Mouse (Mus musculus): ENCODE results near the gene Iqcf3. TPM values are rescaled to one million over a fixed set of nuclear protein-coding genes. Genes with fewer than 3 reads are reported as not detected.

The Iqcf3 gene
- polyA plus RNA-seq, 1 experiment from 2014 or later: not detected

DNA sequence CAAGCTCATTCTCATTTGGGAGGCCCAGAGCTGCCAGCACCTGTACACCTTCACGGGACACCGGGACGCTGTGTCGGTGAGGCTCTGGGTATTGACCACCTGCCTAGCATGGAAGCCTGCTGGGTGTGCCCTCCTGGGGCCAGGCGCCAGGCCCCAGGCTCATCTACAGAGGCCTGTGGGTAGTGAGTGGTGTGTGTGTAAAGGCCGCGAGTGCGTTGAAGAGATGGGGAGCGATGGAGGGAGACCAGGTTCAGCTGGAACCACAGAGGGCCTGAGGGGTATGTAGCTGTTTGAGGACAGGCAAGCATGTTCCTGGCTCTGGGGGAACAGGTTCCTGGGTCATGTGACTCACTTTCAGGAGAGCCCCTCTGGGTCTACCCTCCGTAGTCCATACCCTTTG, 78.3 kb downstream of the Iqcf3 start:
- H3K4me2 ChIP-seq (ENCODE audit: low read length): no peak overlapping the region
- ATAC-seq (ENCODE audit: insufficient number of reproducible peaks, insufficient read depth, low FRiP score, low read depth): no peak
- H3K27ac ChIP-seq (replicated peaks in 1 of 2; ENCODE audit: control insufficient read depth in 1 of 2, insufficient read depth in 1 of 2, low read depth in 2 of 2, low read length in 2 of 2): no peak overlapping the region
- 97% methylated on average over 10 of the region's 10 CpGs for WGBS
- no peak overlapping the region for H3K4me3 ChIP-seq (ENCODE audit: control insufficient read depth in 1 of 2, insufficient read depth in 1 of 2, low read depth in 1 of 2, low read length in 2 of 2)
- peaks cover 3 to 6% of the 10 kb centered on the region in 2 experiments for H3K4me1 ChIP-seq (ENCODE audit: control insufficient read depth in 2 of 2, insufficient read depth in 2 of 2, low read length in 2 of 2)
- no peaks in the 10 kb centered on the region for H3K9me3 ChIP-seq (ENCODE audit: control insufficient read depth, low read length)
- peaks cover 61% of the 10 kb centered on the region for H3K36me3 ChIP-seq (ENCODE audit: control insufficient read depth, insufficient read depth, low read length)
- no peak overlapping the region for H3K9ac ChIP-seq (ENCODE audit: low read length)
- H3K27me3 ChIP-seq (ENCODE audit: control insufficient read depth, insufficient read depth, low read length): no peaks in the 10 kb centered on the region

GRCm38 (mm10) chr9:106482578-106483115, 78.8 kb downstream of the Iqcf3 start:
- H3K36me3 ChIP-seq (ENCODE audit: control insufficient read depth, insufficient read depth, low read length): peaks cover 61% of the 10 kb centered on the region
- no peak overlapping the region for H3K27ac ChIP-seq (replicated peaks in 1 of 2; ENCODE audit: control insufficient read depth in 1 of 2, insufficient read depth in 1 of 2, low read depth in 2 of 2, low read length in 2 of 2)
- no peaks in the 10 kb centered on the region for H3K27me3 ChIP-seq (ENCODE audit: control insufficient read depth, insufficient read depth, low read length)
- WGBS: 85% methylated on average over 17 of the region's 17 CpGs
- H3K4me1 ChIP-seq (ENCODE audit: control insufficient read depth in 2 of 2, insufficient read depth in 2 of 2, low read length in 2 of 2): peaks cover 8 to 11% of the 10 kb centered on the region in 2 experiments
- no peak overlapping the region for H3K4me3 ChIP-seq (ENCODE audit: control insufficient read depth in 1 of 2, insufficient read depth in 1 of 2, low read depth in 1 of 2, low read length in 2 of 2)
- H3K9me3 ChIP-seq (ENCODE audit: control insufficient read depth, low read length): no peaks in the 10 kb centered on the region
- ATAC-seq (ENCODE audit: insufficient number of reproducible peaks, insufficient read depth, low FRiP score, low read depth): no peak
- no peak overlapping the region for H3K4me2 ChIP-seq (ENCODE audit: low read length)
- no peak overlapping the region for H3K9ac ChIP-seq (ENCODE audit: low read length)

GRCm38 (mm10) chr9:106481676-106482075, 79.8 kb downstream of the Iqcf3 start:
- H3K4me2 ChIP-seq (ENCODE audit: low read length): no peak overlapping the region
- no peak overlapping the region for H3K9ac ChIP-seq (ENCODE audit: low read length)
- H3K4me1 ChIP-seq (ENCODE audit: control insufficient read depth in 2 of 2, insufficient read depth in 2 of 2, low read length in 2 of 2): peaks cover 10 to 11% of the 10 kb centered on the region in 2 experiments
- H3K27ac ChIP-seq (replicated peaks in 1 of 2; ENCODE audit: control insufficient read depth in 1 of 2, insufficient read depth in 1 of 2, low read depth in 2 of 2, low read length in 2 of 2): no peak overlapping the region
- no peaks in the 10 kb centered on the region for H3K27me3 ChIP-seq (ENCODE audit: control insufficient read depth, insufficient read depth, low read length)
- no peak for ATAC-seq (ENCODE audit: insufficient number of reproducible peaks, insufficient read depth, low FRiP score, low read depth)
- H3K36me3 ChIP-seq (ENCODE audit: control insufficient read depth, insufficient read depth, low read length): peaks cover 61% of the 10 kb centered on the region
- no peaks in the 10 kb centered on the region for H3K9me3 ChIP-seq (ENCODE audit: control insufficient read depth, low read length)
- H3K4me3 ChIP-seq (ENCODE audit: control insufficient read depth in 1 of 2, insufficient read depth in 1 of 2, low read depth in 1 of 2, low read length in 2 of 2): no peak overlapping the region
- 88% methylated on average over 13 of the region's 13 CpGs for WGBS

DNA sequence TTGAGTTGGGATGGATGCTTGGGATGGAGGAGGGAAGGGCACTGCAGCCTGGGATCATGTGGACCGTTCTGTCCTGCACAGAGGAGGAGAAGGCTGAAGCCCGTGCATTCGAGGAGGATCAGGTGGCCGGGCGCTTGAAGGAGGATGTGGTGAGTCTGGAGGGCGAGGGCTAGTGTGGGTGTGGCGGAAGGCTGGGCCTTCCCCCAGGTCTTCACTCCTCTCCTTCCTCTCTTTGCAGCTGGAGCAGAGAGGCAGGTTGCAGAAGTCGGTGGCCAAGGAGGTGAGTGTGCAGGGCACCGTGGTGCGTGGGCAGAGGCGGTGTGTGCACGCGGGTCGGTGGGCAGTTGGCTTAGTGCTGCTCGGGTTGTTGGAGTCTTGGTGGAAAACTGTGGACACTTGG, 80.4 kb downstream of the Iqcf3 start:
- no peak overlapping the region for H3K4me2 ChIP-seq (ENCODE audit: low read length)
- no peaks in the 10 kb centered on the region for H3K9me3 ChIP-seq (ENCODE audit: control insufficient read depth, low read length)
- 93% methylated on average over 15 of the region's 15 CpGs for WGBS
- peaks cover 60% of the 10 kb centered on the region for H3K36me3 ChIP-seq (ENCODE audit: control insufficient read depth, insufficient read depth, low read length)
- H3K9ac ChIP-seq (ENCODE audit: low read length): no peak overlapping the region
- H3K27ac ChIP-seq (replicated peaks in 1 of 2; ENCODE audit: control insufficient read depth in 1 of 2, insufficient read depth in 1 of 2, low read depth in 2 of 2, low read length in 2 of 2): no peak overlapping the region
- ATAC-seq (ENCODE audit: insufficient number of reproducible peaks, insufficient read depth, low FRiP score, low read depth): no peak
- H3K27me3 ChIP-seq (ENCODE audit: control insufficient read depth, insufficient read depth, low read length): no peaks in the 10 kb centered on the region
- H3K4me1 ChIP-seq (ENCODE audit: control insufficient read depth in 2 of 2, insufficient read depth in 2 of 2, low read length in 2 of 2): peaks cover 12 to 15% of the 10 kb centered on the region in 2 experiments
- H3K4me3 ChIP-seq (ENCODE audit: control insufficient read depth in 1 of 2, insufficient read depth in 1 of 2, low read depth in 1 of 2, low read length in 2 of 2): no peak overlapping the region

- Histone ChIP-seq H3K4me2 (ENCODE audit: low read length) (no peak overlapping the region), H3K4me1 (ENCODE audit: control insufficient read depth in 2 of 2, insufficient read depth in 2 of 2, low read length in 2 of 2) (peaks cover 15 to 20% of the 10 kb centered on the region in 2 experiments), H3K9me3 (ENCODE audit: control insufficient read depth, low read length) (no peaks in the 10 kb centered on the region), H3K4me3 (ENCODE audit: control insufficient read depth in 1 of 2, insufficient read depth in 1 of 2, low read depth in 1 of 2, low read length in 2 of 2) (no peak overlapping the region), H3K9ac (ENCODE audit: low read length) (no peak overlapping the region), H3K36me3 (ENCODE audit: control insufficient read depth, insufficient read depth, low read length) (peaks cover 55% of the 10 kb centered on the region), H3K27ac (replicated peaks in 1 of 2; ENCODE audit: control insufficient read depth in 1 of 2, insufficient read depth in 1 of 2, low read depth in 2 of 2, low read length in 2 of 2) (no peak overlapping the region), H3K27me3 (ENCODE audit: control insufficient read depth, insufficient read depth, low read length) (no peaks in the 10 kb centered on the region)
- WGBS: 91% methylated on average over 7 of the region's 7 CpGs
- no peak for ATAC-seq (ENCODE audit: insufficient number of reproducible peaks, insufficient read depth, low FRiP score, low read depth)
Measured at GRCm38 (mm10) chr9:106480541-106480940, 80.9 kb downstream of the Iqcf3 start.

- H3K4me1 ChIP-seq (ENCODE audit: control insufficient read depth in 2 of 2, insufficient read depth in 2 of 2, low read length in 2 of 2): peaks cover 18 to 24% of the 10 kb centered on the region in 2 experiments
- ATAC-seq (ENCODE audit: insufficient number of reproducible peaks, insufficient read depth, low FRiP score, low read depth): no peak
- 70% methylated on average over 9 of the region's 9 CpGs for WGBS
Measured at GRCm38 (mm10) chr9:106478101-106478500, 83.3 kb downstream of the Iqcf3 start.

DNA sequence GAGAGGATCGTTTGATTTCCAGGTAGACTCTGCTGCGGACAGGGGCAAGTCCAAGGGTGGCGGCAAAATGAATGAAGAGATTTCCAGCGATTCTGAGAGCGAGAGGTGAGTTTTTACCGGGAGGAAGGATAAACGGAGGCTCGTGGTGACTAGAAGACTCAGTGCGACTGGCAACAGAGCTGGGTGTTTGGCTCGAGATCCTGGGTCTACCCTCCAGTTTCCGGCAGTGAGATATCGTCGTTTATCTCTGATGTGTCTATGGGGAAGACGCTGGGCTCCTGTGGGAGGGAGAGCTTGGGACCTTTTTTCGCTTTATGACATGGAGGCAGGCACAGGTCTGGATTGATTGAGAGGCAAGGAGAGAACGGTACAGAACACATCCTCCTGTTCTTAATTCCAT, 83.8 kb downstream of the Iqcf3 start:
- Histone ChIP-seq H3K36me3 (ENCODE audit: control insufficient read depth, insufficient read depth, low read length) (peaks cover 26% of the 10 kb centered on the region), H3K4me3 (ENCODE audit: control insufficient read depth in 1 of 2, insufficient read depth in 1 of 2, low read depth in 1 of 2, low read length in 2 of 2) (peak overlapping the region; percentile 47 to 65), H3K27ac (replicated peaks in 1 of 2; ENCODE audit: control insufficient read depth in 1 of 2, insufficient read depth in 1 of 2, low read depth in 2 of 2, low read length in 2 of 2) (no peak overlapping the region), H3K9me3 (ENCODE audit: control insufficient read depth, low read length) (no peaks in the 10 kb centered on the region), H3K9ac (ENCODE audit: low read length) (peak overlapping the region; percentile 70), H3K4me2 (ENCODE audit: low read length) (peak overlapping the region; percentile 85), H3K4me1 (ENCODE audit: control insufficient read depth in 2 of 2, insufficient read depth in 2 of 2, low read length in 2 of 2) (peaks cover 18 to 24% of the 10 kb centered on the region in 2 experiments), H3K27me3 (ENCODE audit: control insufficient read depth, insufficient read depth, low read length) (no peaks in the 10 kb centered on the region)
- no peak for ATAC-seq (ENCODE audit: insufficient number of reproducible peaks, insufficient read depth, low FRiP score, low read depth)
- WGBS: 3% methylated on average over 16 of the region's 16 CpGs

More at GRCm38 (mm10) chr9:106478101-106478500, 83.3 kb downstream of the Iqcf3 start:
- Histone ChIP-seq H3K9me3 (ENCODE audit: control insufficient read depth, low read length) (no peaks in the 10 kb centered on the region), H3K9ac (ENCODE audit: low read length) (peak overlapping the region; percentile 70), H3K4me2 (ENCODE audit: low read length) (peak overlapping the region; percentile 85), H3K4me3 (ENCODE audit: control insufficient read depth in 1 of 2, insufficient read depth in 1 of 2, low read depth in 1 of 2, low read length in 2 of 2) (peak overlapping the region; percentile 47 to 65), H3K27ac (replicated peaks in 1 of 2; ENCODE audit: control insufficient read depth in 1 of 2, insufficient read depth in 1 of 2, low read depth in 2 of 2, low read length in 2 of 2) (no peak overlapping the region), H3K27me3 (ENCODE audit: control insufficient read depth, insufficient read depth, low read length) (no peaks in the 10 kb centered on the region), H3K36me3 (ENCODE audit: control insufficient read depth, insufficient read depth, low read length) (peaks cover 31% of the 10 kb centered on the region)

DNA sequence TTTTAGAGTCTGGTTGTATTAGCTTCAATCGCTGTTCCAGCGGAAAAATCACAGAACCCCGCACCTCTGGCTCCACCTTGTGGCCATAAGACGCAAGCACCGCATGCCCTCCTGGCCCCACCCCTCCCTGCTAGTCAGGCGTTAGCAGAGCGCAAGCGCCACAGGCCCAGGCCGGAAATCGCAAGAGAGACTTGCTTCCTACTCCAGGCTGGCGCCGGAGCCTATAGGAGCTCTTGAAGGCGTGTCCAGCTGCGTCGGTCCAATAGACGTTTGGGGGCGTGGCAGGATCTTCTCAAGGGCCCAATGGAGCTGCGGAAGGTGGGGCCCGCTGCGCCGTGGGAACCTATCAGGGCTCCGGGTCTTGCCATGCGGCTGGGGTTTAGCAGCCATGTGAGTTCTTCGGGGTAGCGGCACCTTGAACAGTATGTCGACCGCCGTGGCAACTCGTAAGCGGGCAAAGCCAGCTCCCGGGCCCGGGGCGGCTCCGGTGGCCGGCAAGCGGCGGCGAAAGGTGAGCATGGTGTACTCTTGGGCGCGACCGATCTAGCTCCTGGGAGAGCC, 84.4 kb downstream of the Iqcf3 start, which contains the start of gene Parp3:
Gene Parp3 (minus strand): TSS at position 26 of the 561 bp plus-strand sequence.
- H3K36me3 ChIP-seq (ENCODE audit: control insufficient read depth, insufficient read depth, low read length): peaks cover 20% of the 10 kb centered on the region
- peak within 1 kb of the TSS; percentile 85 for H3K4me2 ChIP-seq (ENCODE audit: low read length)
- peak within 1 kb of the TSS; percentile 3 to 56 for H3K27ac ChIP-seq (replicated peaks in 1 of 2; ENCODE audit: control insufficient read depth in 1 of 2, insufficient read depth in 1 of 2, low read depth in 2 of 2, low read length in 2 of 2)
- peak; percentile 95 for ATAC-seq (ENCODE audit: insufficient number of reproducible peaks, insufficient read depth, low FRiP score, low read depth)
- under 1% methylated on average over 41 of the region's 41 CpGs for WGBS
- no peaks in the 10 kb centered on the region for H3K9me3 ChIP-seq (ENCODE audit: control insufficient read depth, low read length)
- H3K4me3 ChIP-seq (ENCODE audit: control insufficient read depth in 1 of 2, insufficient read depth in 1 of 2, low read depth in 1 of 2, low read length in 2 of 2): peak within 1 kb of the TSS; percentile 47 to 65
- H3K27me3 ChIP-seq (ENCODE audit: control insufficient read depth, insufficient read depth, low read length): no peaks in the 10 kb centered on the region
- H3K4me1 ChIP-seq (ENCODE audit: control insufficient read depth in 2 of 2, insufficient read depth in 2 of 2, low read length in 2 of 2): peaks cover 23 to 25% of the 10 kb centered on the region in 2 experiments
- peak within 1 kb of the TSS; percentile 70 for H3K9ac ChIP-seq (ENCODE audit: low read length)

Measured in heart, embryonic 14.5 days (tissue).